Mouse (Mus musculus): Measurements from ENCODE around the gene Osbpl11. TPM values are rescaled to one million over a fixed set of nuclear protein-coding genes. Genes with fewer than 3 reads are reported as not detected.
"Not testable (repeated sequence)": the region's sequence is repeated elsewhere in the genome, so short reads cannot be mapped to it uniquely, and the experiment has no call there.

Gene Osbpl11
- polyA plus RNA-seq, 1 experiment from 2014 or later, result 23.8 TPM

DNA sequence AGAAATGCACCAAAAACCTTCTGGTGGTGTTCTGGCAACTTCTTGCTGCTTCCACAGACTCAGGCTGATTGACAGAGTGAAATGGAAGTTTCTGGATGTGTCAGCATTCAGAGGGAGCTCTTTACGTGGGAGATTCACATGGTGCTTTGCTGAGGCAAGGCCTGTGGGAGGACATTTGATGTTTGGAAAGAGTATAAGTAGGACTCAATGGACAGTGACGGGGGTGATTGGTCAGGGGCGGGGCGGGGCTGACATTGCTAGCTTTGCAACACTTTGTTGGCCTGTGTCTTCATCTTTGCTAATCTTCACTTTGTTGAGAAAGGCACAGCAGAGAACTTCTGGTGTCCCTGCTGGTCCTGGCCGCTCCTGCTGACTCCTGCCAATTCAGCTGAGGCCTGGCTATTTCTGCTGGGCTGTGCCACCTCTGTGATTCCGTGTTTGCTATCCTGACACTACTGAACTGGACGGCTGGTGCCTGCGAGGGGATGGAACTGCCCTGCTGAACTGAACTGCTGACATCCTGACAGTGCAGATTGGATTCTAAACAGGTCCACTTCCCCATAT is 15.3 kb upstream of the Osbpl11 start:
- H3K4me3 ChIP-seq (ENCODE audit: low read depth, low read length), result no peak overlapping the region
- no peaks in the 10 kb centered on the region for H3K4me1 ChIP-seq (ENCODE audit: control insufficient read depth, insufficient read depth, low read length)
- ATAC-seq (replicated peaks; ENCODE audit: insufficient number of reproducible peaks, low FRiP score, low TSS enrichment, low read depth) (no peak), DNase-seq (ENCODE audit: low spot score) (no peak)
- 77% methylated on average over 8 of the region's 8 CpGs for WGBS
- no peak overlapping the region for H3K9ac ChIP-seq (replicated peaks; ENCODE audit: low read length)
- no peak overlapping the region for H3K27ac ChIP-seq (replicated peaks; ENCODE audit: low read depth, low read length)
- H3K27me3 ChIP-seq (ENCODE audit: control insufficient read depth, insufficient read depth, low read length), result no peaks in the 10 kb centered on the region
- no peaks in the 10 kb centered on the region for H3K9me3 ChIP-seq (replicated peaks; ENCODE audit: control insufficient read depth, low read length)
- H3K36me3 ChIP-seq (replicated peaks; ENCODE audit: control insufficient read depth, insufficient read depth, low read depth, low read length), result no peaks in the 10 kb centered on the region
- no peak overlapping the region for H3K4me2 ChIP-seq (ENCODE audit: low read depth, low read length)

DNA sequence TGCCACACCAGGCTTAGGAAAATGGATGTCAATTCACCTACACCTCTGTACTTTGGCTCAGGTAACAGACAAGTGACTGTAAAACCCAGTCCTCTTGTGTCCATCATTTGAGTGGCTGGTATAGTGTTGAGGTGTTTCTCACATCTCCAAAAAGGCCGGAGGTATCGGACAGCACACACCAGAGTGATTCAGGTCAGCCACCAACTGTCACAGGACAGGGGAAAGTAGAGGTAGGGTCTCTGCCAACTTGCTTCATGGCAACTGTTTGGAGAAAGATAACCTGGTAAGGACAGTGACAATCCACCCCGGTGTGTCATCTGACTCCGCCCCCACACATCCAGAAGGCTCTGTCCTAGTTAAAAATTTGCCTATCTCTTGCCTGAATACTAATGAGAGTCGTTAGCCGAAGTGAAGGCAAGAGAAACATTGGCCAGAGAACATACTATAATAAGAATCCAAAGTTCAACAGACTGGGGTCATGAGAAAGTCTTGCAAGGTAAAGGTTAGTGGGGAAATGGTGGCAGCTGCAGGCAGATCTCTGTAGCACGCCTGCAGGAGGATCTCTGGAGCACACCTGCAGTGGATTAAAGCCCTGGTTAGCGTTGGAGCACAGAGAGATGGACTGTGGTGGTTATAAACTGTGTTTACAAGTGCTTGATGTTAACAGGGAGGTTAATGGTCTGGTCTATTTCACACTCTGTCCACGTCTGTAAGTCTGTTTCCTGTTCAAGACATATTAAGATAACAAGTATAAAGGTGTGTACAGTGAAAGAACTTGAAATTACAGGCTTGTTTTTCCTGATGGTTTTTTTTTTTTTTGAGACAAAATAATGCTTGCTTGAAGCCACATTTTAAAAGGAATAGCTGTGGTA is 13.9 kb upstream of the Osbpl11 start:
- no peak overlapping the region for H3K4me2 ChIP-seq (ENCODE audit: low read depth, low read length)
- 68% methylated on average over 9 of the region's 9 CpGs for WGBS
- no peak for DNase-seq (ENCODE audit: low spot score)

DNA sequence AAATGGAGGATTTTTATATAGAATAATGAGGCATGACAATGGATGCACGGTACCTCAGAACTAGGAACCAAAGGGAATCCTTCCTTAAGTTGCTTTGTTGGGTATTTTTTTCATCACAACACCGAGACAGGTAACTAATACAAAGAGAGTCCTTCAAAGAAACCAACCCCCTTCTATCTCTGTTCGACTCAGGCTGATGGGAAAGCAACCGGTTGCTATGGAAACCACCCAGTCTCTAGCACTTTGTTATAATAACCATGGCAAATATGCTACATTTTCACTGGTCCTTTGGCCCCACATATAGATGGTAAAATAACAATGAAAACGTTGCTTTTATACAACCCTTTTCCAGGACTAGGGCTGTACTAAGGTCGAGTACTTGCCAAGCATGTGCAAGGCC is 13.1 kb upstream of the Osbpl11 start:
- DNase-seq (ENCODE audit: low spot score), result no peak
- Histone ChIP-seq H3K9me3 (replicated peaks; ENCODE audit: control insufficient read depth, low read length) (no peaks in the 10 kb centered on the region), H3K36me3 (replicated peaks; ENCODE audit: control insufficient read depth, insufficient read depth, low read depth, low read length) (no peaks in the 10 kb centered on the region), H3K4me1 (ENCODE audit: control insufficient read depth, insufficient read depth, low read length) (no peaks in the 10 kb centered on the region), H3K4me3 (ENCODE audit: low read depth, low read length) (no peak overlapping the region), H3K27me3 (ENCODE audit: control insufficient read depth, insufficient read depth, low read length) (no peaks in the 10 kb centered on the region), H3K4me2 (ENCODE audit: low read depth, low read length) (no peak overlapping the region), H3K9ac (replicated peaks; ENCODE audit: low read length) (no peak overlapping the region), H3K27ac (replicated peaks; ENCODE audit: low read depth, low read length) (no peak overlapping the region)
- no peak for ATAC-seq (replicated peaks; ENCODE audit: insufficient number of reproducible peaks, low FRiP score, low TSS enrichment, low read depth)
- 80% methylated on average over 6 of the region's 6 CpGs for WGBS

More for the DNA sequence above, 13.9 kb upstream of the Osbpl11 start:
- no peak overlapping the region for H3K27ac ChIP-seq (replicated peaks; ENCODE audit: low read depth, low read length)
- H3K27me3 ChIP-seq (ENCODE audit: control insufficient read depth, insufficient read depth, low read length), result no peaks in the 10 kb centered on the region
- H3K4me1 ChIP-seq (ENCODE audit: control insufficient read depth, insufficient read depth, low read length), result no peaks in the 10 kb centered on the region
- H3K9me3 ChIP-seq (replicated peaks; ENCODE audit: control insufficient read depth, low read length), result no peaks in the 10 kb centered on the region
- no peak overlapping the region for H3K9ac ChIP-seq (replicated peaks; ENCODE audit: low read length)
- no peaks in the 10 kb centered on the region for H3K36me3 ChIP-seq (replicated peaks; ENCODE audit: control insufficient read depth, insufficient read depth, low read depth, low read length)
- H3K4me3 ChIP-seq (ENCODE audit: low read depth, low read length), result no peak overlapping the region
- ATAC-seq (replicated peaks; ENCODE audit: insufficient number of reproducible peaks, low FRiP score, low TSS enrichment, low read depth), result no peak

DNA sequence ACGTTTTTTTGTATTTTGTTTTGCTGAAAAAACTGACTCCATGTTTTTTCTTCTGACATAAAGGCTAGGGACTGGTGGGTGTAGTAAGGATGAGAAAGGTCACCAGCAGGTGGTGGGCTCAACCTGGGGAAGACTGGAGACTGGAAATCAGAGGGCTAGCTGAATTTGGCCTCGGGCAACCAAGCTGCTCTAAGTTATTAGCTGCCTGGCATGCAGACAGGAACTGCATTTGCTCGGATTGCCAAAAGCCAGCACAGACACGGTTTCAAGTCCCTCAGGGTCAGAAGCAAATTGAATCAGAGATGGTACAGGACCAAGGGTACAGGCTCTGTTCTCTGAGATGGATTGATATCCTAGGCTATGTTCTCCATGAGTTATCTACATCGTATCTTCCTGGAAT is 11.7 kb upstream of the Osbpl11 start:
- no peaks in the 10 kb centered on the region for H3K36me3 ChIP-seq (replicated peaks; ENCODE audit: control insufficient read depth, insufficient read depth, low read depth, low read length)
- no peak overlapping the region for H3K27ac ChIP-seq (replicated peaks; ENCODE audit: low read depth, low read length)
- no peak overlapping the region for H3K4me3 ChIP-seq (ENCODE audit: low read depth, low read length)
- 57% methylated on average over 5 of the region's 5 CpGs for WGBS
- H3K4me2 ChIP-seq (ENCODE audit: low read depth, low read length), result no peak overlapping the region
- H3K9ac ChIP-seq (replicated peaks; ENCODE audit: low read length), result no peak overlapping the region
- ATAC-seq (replicated peaks; ENCODE audit: insufficient number of reproducible peaks, low FRiP score, low TSS enrichment, low read depth) (no peak), DNase-seq (ENCODE audit: low spot score) (no peak)
- no peaks in the 10 kb centered on the region for H3K27me3 ChIP-seq (ENCODE audit: control insufficient read depth, insufficient read depth, low read length)
- H3K4me1 ChIP-seq (ENCODE audit: control insufficient read depth, insufficient read depth, low read length), result no peaks in the 10 kb centered on the region
- no peaks in the 10 kb centered on the region for H3K9me3 ChIP-seq (replicated peaks; ENCODE audit: control insufficient read depth, low read length)

DNA sequence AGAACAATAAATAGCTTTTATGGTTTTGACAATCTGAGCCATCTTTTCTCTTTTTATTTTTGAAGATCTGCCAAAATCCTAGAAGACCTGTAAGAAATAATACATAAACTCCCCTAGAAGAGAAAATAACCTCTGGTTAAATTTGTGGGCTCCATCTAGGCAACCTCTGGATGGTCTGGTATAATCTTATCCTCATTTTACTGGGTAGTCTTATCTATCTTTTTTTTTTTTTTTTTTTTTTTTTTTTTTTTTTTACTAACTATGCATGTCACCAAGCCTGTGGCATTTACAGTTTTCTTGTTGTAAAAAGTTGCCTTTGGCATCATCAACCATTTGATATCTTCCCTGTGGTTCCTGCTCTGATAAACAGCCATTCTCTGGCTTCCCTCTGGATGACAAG is 10.2 kb upstream of the Osbpl11 start:
- no peaks in the 10 kb centered on the region for H3K36me3 ChIP-seq (replicated peaks; ENCODE audit: control insufficient read depth, insufficient read depth, low read depth, low read length)
- DNase-seq (ENCODE audit: low spot score) (no peak), ATAC-seq (replicated peaks; ENCODE audit: insufficient number of reproducible peaks, low FRiP score, low TSS enrichment, low read depth) (no peak)
- H3K9me3 ChIP-seq (replicated peaks; ENCODE audit: control insufficient read depth, low read length), result no peaks in the 10 kb centered on the region
- no peak overlapping the region for H3K4me2 ChIP-seq (ENCODE audit: low read depth, low read length)
- H3K4me3 ChIP-seq (ENCODE audit: low read depth, low read length), result no peak overlapping the region
- no peaks in the 10 kb centered on the region for H3K27me3 ChIP-seq (ENCODE audit: control insufficient read depth, insufficient read depth, low read length)
- no peak overlapping the region for H3K9ac ChIP-seq (replicated peaks; ENCODE audit: low read length)
- no peaks in the 10 kb centered on the region for H3K4me1 ChIP-seq (ENCODE audit: control insufficient read depth, insufficient read depth, low read length)
- no peak overlapping the region for H3K27ac ChIP-seq (replicated peaks; ENCODE audit: low read depth, low read length)

DNA sequence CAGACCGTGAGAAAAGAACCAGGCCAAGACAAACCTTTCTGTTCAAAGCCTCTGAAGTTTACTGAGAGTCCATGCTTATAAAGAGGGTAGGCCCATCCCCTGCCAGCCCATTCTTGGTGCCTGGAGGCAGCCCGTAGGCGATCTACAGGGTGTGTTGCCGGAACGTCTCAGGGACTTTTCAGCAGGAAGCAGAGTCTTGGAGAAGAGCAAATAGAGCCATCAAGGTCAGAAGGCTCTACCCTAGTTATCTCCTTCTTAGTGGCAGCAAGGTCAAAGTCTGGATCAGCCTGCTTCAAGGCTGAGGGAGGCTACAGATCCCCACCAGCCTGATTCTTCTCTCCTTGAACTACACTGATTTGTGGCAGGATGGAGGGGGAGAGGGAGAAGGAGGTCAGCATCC is 8.0 kb upstream of the Osbpl11 start:
- not testable (repeated sequence) for H3K9me3 ChIP-seq (replicated peaks; ENCODE audit: control insufficient read depth, low read length); H3K9ac ChIP-seq (replicated peaks; ENCODE audit: low read length); H3K4me3 ChIP-seq (ENCODE audit: low read depth, low read length); H3K27me3 ChIP-seq (ENCODE audit: control insufficient read depth, insufficient read depth, low read length); H3K36me3 ChIP-seq (replicated peaks; ENCODE audit: control insufficient read depth, insufficient read depth, low read depth, low read length); H3K27ac ChIP-seq (replicated peaks; ENCODE audit: low read depth, low read length); DNase-seq (ENCODE audit: low spot score); H3K4me1 ChIP-seq (ENCODE audit: control insufficient read depth, insufficient read depth, low read length); ATAC-seq (replicated peaks; ENCODE audit: insufficient number of reproducible peaks, low FRiP score, low TSS enrichment, low read depth); H3K4me2 ChIP-seq (ENCODE audit: low read depth, low read length)
- WGBS, result 90% methylated on average over 5 of the region's 5 CpGs

DNA sequence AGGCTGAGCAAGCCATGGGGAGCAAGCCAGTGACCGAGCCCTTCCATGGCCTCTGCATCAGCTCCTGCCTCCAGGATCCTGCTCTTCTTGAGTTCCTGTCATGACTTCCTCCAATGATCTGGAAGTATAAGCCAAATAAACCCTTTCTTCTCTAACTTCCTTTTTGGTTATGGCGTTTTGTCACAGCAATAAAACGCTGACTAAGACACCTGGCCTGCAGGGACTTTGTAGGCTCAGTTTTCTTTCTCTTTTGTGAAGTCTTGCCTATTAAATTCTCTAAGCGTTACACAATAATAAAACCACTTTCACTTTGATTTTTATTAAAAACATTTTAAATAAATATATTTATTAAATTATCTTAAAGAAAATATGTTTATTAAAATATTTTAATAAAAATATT is 7.1 kb upstream of the Osbpl11 start:
- H3K4me1 ChIP-seq (ENCODE audit: control insufficient read depth, insufficient read depth, low read length), result no peaks in the 10 kb centered on the region
- 92% methylated on average over 4 of the region's 4 CpGs for WGBS
- no peak overlapping the region for H3K9ac ChIP-seq (replicated peaks; ENCODE audit: low read length)
- H3K4me3 ChIP-seq (ENCODE audit: low read depth, low read length), result no peak overlapping the region
- H3K36me3 ChIP-seq (replicated peaks; ENCODE audit: control insufficient read depth, insufficient read depth, low read depth, low read length), result no peaks in the 10 kb centered on the region
- DNase-seq (ENCODE audit: low spot score) (no peak), ATAC-seq (replicated peaks; ENCODE audit: insufficient number of reproducible peaks, low FRiP score, low TSS enrichment, low read depth) (no peak)
- H3K9me3 ChIP-seq (replicated peaks; ENCODE audit: control insufficient read depth, low read length), result no peaks in the 10 kb centered on the region
- H3K27me3 ChIP-seq (ENCODE audit: control insufficient read depth, insufficient read depth, low read length), result no peaks in the 10 kb centered on the region
- H3K27ac ChIP-seq (replicated peaks; ENCODE audit: low read depth, low read length), result no peak overlapping the region
- H3K4me2 ChIP-seq (ENCODE audit: low read depth, low read length), result no peak overlapping the region

DNA sequence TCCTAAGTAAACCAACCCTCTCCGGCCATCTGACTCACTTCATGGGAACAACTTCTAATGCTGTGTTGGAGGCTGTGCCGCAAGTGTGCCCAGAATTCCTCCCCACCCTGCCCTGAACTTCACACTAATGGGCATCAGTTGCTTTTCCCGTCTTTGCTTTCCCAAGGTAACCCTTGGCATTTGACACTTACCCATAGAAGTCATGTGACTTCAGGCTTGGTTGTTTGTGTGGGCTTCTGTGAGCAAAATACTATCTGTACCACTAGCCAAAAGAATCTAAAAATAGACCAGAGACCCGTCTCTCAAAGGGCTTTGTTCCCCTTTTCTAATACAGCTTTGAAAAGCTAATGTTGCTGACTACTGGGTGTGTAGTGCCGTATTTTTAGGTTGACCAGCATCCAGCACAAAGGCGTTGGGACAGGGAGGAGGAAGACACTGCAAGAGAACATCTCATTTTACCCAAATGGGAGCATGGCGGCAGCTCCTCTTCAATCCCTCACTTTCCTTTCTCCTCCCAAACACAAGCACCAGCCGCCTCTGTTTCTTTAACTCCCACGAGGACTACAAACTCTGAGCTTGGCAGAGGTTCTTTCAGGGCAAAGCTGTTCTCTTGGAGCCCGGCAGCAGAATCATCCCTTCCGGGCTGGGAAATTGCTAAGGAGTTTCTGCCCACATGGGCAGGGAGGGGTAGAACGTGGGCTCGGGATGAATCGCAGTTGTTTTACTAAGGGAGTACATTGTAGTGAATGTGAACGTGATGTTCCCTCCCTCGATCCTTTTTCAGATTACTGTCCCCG is 6.4 kb upstream of the Osbpl11 start:
- H3K4me3 ChIP-seq (ENCODE audit: low read depth, low read length), result no peak overlapping the region
- 72% methylated on average over 17 of the region's 17 CpGs for WGBS
- DNase-seq (ENCODE audit: low spot score), result no peak
- H3K27ac ChIP-seq (replicated peaks; ENCODE audit: low read depth, low read length), result no peak overlapping the region
- no peaks in the 10 kb centered on the region for H3K4me1 ChIP-seq (ENCODE audit: control insufficient read depth, insufficient read depth, low read length)
- ATAC-seq (replicated peaks; ENCODE audit: insufficient number of reproducible peaks, low FRiP score, low TSS enrichment, low read depth), result no peak
- H3K36me3 ChIP-seq (replicated peaks; ENCODE audit: control insufficient read depth, insufficient read depth, low read depth, low read length), result no peaks in the 10 kb centered on the region
- no peak overlapping the region for H3K4me2 ChIP-seq (ENCODE audit: low read depth, low read length)
- no peaks in the 10 kb centered on the region for H3K27me3 ChIP-seq (ENCODE audit: control insufficient read depth, insufficient read depth, low read length)
- no peak overlapping the region for H3K9ac ChIP-seq (replicated peaks; ENCODE audit: low read length)
- H3K9me3 ChIP-seq (replicated peaks; ENCODE audit: control insufficient read depth, low read length), result no peaks in the 10 kb centered on the region

All from embryonic facial prominence, embryonic 11.5 days (tissue).